Mouse (Mus musculus): ENCODE data around the gene Eif4e.

DNA sequence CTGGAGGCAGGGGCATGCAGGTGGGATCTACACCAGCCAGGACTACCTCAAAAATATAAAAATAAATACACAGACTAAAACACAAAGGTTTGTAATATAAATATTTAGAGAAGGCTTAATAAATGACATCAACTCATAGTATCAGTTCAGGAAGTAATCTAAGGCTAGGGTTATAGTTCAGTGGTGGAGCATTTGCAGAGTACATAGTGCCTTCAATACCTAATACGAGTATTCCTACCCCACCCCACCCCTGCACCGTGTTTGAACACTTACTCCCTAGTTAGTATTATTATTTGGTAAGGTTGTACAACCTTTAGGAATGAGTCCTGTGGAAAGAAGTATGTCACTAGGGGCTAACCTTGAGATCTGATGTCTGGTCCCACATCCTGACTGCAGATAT, 42.7 kb upstream of the Eif4e start:
- TF ChIP-seq CTCF (IDR thresholded peaks at IDR 0.05; ENCODE audit: low read depth) (no peak), EP300 (IDR thresholded peaks at IDR 0.05; ENCODE audit: low read depth) (no peak)
